Mouse (Mus musculus) gastrocnemius, adult 18-20 months (tissue): ENCODE results near the gene Slc2a4. TPM values are rescaled to one million over a fixed set of nuclear protein-coding genes. Genes with fewer than 3 reads are reported as not detected.

Source experiments
- DNase-seq: peaks from one replicate; pipeline ENCODE4 v3.0.0; 2021; ENCODE audit warnings: low spot score
- long read RNA-seq, 2 experiments: library from polyadenylated mRNA; stranded (forward); transcript quantifications; one replicate each; pipeline ENCODE4 v2.0.0; 2021
- total RNA-seq, 2 experiments: library from RNA; stranded (reverse); gene quantifications; 2 replicates each; pipeline ENCODE4 v1.2.3; 2021

Slc2a4 gene
- 100 to 1,000 TPM; 424 to 439 TPM for total RNA-seq
- long read RNA-seq, experiment 1, transcript Slc2a4-201 (11 exons, 2,524 nt) = major isoform, 339 of 457 reads
- long read RNA-seq, experiment 1, partial matches to known transcripts = 72 of 457 reads
- long read RNA-seq, experiment 1, other reads (novel, unspliced or antisense) = 42 of 457 reads
- long read RNA-seq, experiment 2, transcript Slc2a4-201 (11 exons, 2,524 nt) = major isoform, 265 of 394 reads
- long read RNA-seq, experiment 2, partial matches to known transcripts = 61 of 394 reads
- long read RNA-seq, experiment 2, other reads (novel, unspliced or antisense) = 65 of 394 reads

- peak; percentile 96 for DNase-seq
Measured at GRCm38 (mm10) chr11:69948066-69948762, at the start of gene Slc2a4. Gene Slc2a4 (minus strand): TSS chr11:69948188.

GRCm38 (mm10) chr11:69997070-69997509, 49.1 kb upstream of the Slc2a4 start:
- peak; percentile 90 for DNase-seq

GRCm38 (mm10) chr11:69996161-69997061, 48.4 kb upstream of the Slc2a4 start:
- DNase-seq = peak; percentile 43

GRCm38 (mm10) chr11:69995391-69995960, 47.5 kb upstream of the Slc2a4 start, which contains the start of gene Phf23:
Gene Phf23 (plus strand): TSS chr11:69995777.
- DNase-seq = peak; percentile 99

GRCm38 (mm10) chr11:69994401-69995090, 46.6 kb upstream of the Slc2a4 start:
- no peak for DNase-seq

GRCm38 (mm10) chr11:69992932-69993331, 44.9 kb upstream of the Slc2a4 start:
- DNase-seq = no peak

GRCm38 (mm10) chr11:69992396-69992795, 44.4 kb upstream of the Slc2a4 start:
- DNase-seq = no peak

- DNase-seq = no peak
Measured at GRCm38 (mm10) chr11:69991711-69992110, 43.7 kb upstream of the Slc2a4 start.

- peak; percentile 97 for DNase-seq
Measured at GRCm38 (mm10) chr11:69990850-69991691, 43.1 kb upstream of the Slc2a4 start, which contains the start of gene Gabarap. Gene Gabarap (plus strand): TSS chr11:69991143.

GRCm38 (mm10) chr11:69989949-69990348, 42.0 kb upstream of the Slc2a4 start:
- no peak for DNase-seq

GRCm38 (mm10) chr11:69984431-69984830, 36.4 kb upstream of the Slc2a4 start:
- DNase-seq = no peak

- DNase-seq = peak; percentile 81
Measured at GRCm38 (mm10) chr11:69983377-69983776, 35.4 kb upstream of the Slc2a4 start.

GRCm38 (mm10) chr11:69982877-69983276, 34.9 kb upstream of the Slc2a4 start:
- DNase-seq = peak; percentile 77

GRCm38 (mm10) chr11:69982225-69982624, 34.2 kb upstream of the Slc2a4 start, which contains the start of gene Elp5:
Gene Elp5 (minus strand): TSS chr11:69982517.
- DNase-seq = no peak

- peak; percentile 31 for DNase-seq
Measured at GRCm38 (mm10) chr11:69981141-69981762, 33.3 kb upstream of the Slc2a4 start, which contains the start of gene Ctdnep1. Gene Ctdnep1 (plus strand): TSS chr11:69981156.

GRCm38 (mm10) chr11:69980196-69981140, 32.5 kb upstream of the Slc2a4 start:
- DNase-seq = peak; percentile 98

- DNase-seq = no peak
Measured at GRCm38 (mm10) chr11:69979827-69980195, 31.8 kb upstream of the Slc2a4 start.

GRCm38 (mm10) chr11:69976271-69976670, 28.3 kb upstream of the Slc2a4 start:
- no peak for DNase-seq
